Mouse (Mus musculus): Measurements from ENCODE around the gene Efhc1.
"Not testable (repeated sequence)": the region's sequence is repeated elsewhere in the genome, so short reads cannot be mapped to it uniquely, and the experiment has no call there.

Gene Efhc1

GRCm38 (mm10) chr1:20951300-20951763, at the start of gene Efhc1:
Gene Efhc1 (plus strand): TSS chr1:20951626.
- peak; percentile 76 for DNase-seq (ENCODE audit: low read depth, low spot score)

GRCm38 (mm10) chr1:20905501-20906127, 45.8 kb upstream of the Efhc1 start:
- DNase-seq (ENCODE audit: low read depth, low spot score), result no peak

- no peak for DNase-seq (ENCODE audit: low read depth, low spot score)
Measured at GRCm38 (mm10) chr1:20906128-20906515, 45.3 kb upstream of the Efhc1 start.

DNA sequence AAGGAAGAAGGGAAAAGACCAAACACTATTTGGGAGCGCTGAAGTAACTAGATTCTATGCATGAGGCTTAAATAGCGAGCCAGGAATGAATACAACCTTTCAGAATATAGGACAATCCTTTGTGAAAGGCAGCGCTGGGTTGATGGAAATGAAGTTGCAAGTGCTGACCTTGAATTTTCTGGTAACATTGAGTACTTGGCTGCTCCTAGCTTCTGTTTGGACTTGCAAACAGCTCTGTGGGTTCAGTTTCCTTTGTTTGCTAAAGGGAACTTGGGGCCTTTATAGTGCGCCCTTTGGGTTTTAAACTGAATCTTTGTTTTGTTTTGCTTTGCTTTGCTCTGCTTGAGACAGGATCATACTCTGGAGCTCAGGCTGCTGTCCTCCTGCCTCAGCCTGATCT, 42.9 kb upstream of the Efhc1 start:
- DNase-seq (ENCODE audit: low read depth, low spot score), result no peak

GRCm38 (mm10) chr1:20912115-20912514, 39.3 kb upstream of the Efhc1 start:
- no peak for DNase-seq (ENCODE audit: low read depth, low spot score)

GRCm38 (mm10) chr1:20912527-20913171, 38.8 kb upstream of the Efhc1 start:
- DNase-seq (ENCODE audit: low read depth, low spot score), result no peak

DNA sequence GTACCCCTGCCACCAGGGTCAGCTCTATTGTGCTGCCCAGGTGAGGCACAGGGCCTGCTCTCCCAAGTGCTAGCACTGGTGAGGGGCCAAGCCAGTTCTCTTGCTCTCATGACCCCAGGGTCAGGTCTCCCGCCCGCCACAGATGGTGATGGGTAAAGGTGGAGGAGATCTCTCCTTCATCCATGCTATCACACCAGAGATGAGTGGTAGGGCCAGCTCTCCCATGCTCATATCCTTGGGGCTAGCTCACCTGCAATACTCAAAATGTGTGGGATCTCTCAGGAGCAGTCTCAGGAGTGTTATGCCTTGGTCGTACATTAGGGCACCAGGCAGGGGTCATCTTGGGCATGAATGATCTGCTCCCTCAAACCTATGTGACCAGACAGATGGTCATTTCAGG, 36.7 kb upstream of the Efhc1 start:
- no peak for DNase-seq (ENCODE audit: low read depth, low spot score)

GRCm38 (mm10) chr1:20915608-20916007, 35.8 kb upstream of the Efhc1 start:
- DNase-seq (ENCODE audit: low read depth, low spot score), result no peak

DNA sequence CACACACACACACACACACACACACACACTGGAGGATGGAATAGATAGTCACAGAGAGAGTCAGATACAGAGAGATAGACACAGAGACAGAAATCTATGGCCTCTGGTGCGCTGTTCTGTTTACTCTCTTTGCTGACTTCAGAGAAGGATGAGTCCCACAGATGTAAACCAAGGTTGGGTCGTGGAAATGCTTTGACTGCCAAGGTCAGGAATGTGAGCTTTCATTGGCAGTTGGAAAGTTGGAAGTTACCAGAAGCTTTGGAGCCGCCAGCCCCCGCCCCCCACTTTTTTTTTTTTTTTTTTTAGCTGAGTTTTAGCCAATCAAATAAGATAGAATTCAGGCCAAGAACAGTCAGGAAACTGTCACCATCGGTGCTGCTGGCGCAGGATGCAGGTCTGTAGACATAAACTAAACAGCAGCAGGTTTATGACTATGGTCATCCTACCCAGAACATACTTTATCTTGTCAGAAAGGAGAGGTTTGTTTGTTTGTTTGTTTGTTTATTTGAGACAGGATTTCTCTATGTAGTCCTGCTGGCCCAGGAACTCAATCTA, 33.9 kb upstream of the Efhc1 start:
- no peak for DNase-seq (ENCODE audit: low read depth, low spot score)

DNA sequence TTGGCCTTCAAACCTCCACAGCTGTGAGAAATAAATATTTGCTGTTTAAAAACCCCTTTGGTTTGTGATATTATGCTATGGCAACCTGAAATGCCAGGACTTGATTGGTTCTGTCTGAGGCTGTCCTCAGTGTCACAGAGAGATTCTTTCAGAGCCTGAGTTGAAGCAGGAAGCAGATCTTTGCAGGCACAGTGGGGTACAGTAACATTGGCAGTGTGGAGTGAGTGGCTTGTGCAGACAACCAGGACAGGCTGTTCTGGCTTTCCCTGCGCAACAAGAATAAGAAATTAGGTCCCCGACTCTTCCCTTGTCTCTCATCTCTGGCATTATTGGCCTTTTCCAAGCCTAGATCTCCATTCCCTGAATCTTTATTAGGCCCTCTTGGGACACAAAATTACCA, 31.7 kb upstream of the Efhc1 start:
- no peak for DNase-seq (ENCODE audit: low read depth, low spot score)

DNA sequence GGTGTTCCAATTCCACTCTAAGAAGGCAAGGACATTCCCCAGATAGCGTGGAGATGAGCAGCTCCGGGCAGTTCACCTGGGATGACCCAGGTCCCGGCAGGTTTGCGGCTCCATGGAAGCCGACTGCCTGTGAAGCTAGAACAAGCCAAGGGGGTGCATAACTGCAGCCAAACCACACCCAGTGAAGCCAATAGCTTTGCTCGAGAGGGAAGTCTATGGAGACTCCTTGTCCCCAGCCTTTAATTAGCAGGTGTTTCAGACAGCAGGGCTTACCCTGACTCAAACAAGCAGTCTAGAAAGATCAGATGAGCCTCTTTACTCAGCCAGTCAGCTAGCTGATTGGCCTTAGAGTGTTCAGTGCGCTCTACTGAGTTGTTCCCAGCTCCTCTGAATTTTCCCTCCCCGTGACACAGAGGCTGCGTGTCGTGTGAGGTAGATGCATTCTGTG, 30.3 kb upstream of the Efhc1 start:
- DNase-seq (ENCODE audit: low read depth, low spot score), result no peak

DNA sequence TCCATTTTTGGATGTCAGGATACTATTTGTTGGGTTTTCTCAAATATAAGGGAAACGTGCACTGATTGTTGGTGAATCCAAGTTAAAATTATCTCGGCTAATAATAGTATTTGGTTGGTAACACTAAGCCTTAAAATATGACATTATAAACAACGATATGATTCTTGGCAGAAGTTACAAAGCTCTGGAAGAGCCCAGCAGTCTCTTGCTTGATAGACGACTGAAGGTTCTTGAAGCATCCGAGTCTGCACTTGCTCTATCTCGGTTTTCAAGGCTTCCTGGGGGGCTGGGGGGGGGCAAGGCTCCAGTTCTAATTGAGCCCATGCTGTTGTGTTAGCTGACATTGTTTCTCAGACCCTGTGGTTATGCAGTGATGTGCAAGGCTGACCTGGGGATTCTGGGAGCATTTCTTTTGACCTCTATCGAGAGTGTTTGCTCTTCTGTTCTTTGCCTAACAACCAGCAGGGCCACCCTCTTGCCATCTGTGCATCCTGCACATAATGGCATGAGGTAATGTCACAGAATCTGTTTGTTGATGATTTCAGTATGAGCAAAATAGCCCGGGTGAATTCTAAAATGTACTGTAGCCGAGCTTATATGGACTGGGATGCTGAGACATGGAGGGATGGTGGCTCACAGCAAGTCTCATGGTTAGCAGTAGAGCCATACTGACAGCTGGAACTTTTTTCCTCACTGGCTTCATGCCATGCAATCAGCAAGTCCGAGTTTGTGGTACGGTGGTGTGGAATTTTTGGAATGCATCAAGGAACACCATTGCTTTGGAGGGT, 28.6 kb upstream of the Efhc1 start:
- DNase-seq (ENCODE audit: low read depth, low spot score), result no peak

- not testable (repeated sequence) for DNase-seq (ENCODE audit: low read depth, low spot score)
Measured at GRCm38 (mm10) chr1:20925324-20925723, 26.1 kb upstream of the Efhc1 start.

GRCm38 (mm10) chr1:20925926-20926325, 25.5 kb upstream of the Efhc1 start:
- no peak for DNase-seq (ENCODE audit: low read depth, low spot score)

- no peak for DNase-seq (ENCODE audit: low read depth, low spot score)
Measured at GRCm38 (mm10) chr1:20926376-20926775, 25.1 kb upstream of the Efhc1 start.

DNA sequence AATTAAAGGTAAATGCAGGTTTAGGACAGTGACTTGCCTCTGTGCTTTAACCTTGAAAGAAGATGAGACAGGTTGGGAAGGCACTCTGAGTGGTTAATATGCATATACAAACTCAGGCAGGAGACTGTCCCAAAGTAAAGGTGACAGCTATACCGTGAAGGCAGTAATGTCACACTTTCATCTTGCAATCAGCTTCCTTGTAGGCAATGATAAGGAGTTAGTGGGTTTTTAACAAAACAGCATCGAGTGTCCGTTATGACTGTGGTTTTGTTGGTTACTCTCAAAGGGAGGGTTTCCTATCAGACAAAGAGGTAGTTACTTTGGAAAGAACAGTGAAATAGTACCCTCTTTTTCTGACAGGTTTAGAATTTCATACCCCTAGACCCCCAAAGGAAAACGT, 22.9 kb upstream of the Efhc1 start:
- no peak for DNase-seq (ENCODE audit: low read depth, low spot score)

GRCm38 (mm10) chr1:20933457-20933856, 18.0 kb upstream of the Efhc1 start:
- no peak for DNase-seq (ENCODE audit: low read depth, low spot score)

DNA sequence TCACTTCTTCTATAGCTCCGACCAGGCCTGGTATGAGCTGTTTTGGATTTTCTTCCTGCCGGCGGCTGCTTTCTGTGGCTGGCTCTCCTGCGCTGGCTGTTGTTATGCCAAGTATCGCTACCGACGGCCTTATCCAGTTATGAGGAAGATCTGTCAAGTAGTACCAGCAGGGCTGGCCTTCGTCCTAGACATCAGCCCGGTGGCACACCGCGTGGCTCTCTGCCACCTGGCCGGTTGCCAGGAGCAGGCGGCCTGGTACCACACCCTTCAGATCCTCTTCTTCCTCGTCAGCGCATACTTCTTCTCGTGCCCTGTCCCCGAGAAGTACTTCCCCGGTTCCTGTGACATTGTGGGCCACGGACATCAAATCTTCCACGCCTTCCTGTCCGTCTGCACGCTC, 16.3 kb upstream of the Efhc1 start:
- DNase-seq (ENCODE audit: low read depth, low spot score), result no peak

- peak; percentile 49 for DNase-seq (ENCODE audit: low read depth, low spot score)
Measured at GRCm38 (mm10) chr1:20939046-20939445, 12.4 kb upstream of the Efhc1 start.

DNA sequence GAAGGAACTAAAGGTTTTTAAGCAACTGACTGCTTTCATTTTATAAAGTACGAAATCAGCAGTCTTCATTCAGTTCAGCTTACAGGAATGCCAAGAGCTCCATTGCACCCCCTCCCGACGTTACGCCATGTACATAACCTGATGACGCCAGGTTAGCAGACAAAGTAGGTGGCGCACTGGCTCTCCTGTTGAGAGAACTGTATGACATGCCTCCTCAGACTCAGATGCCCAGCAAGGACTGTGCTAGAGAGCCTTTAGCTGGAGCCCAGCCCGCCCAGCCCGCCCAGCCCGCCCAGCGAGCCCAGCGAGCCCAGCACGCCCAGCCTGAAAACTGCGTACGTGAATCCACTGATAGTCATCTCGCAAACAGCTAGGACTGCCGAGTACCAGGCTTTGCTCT, 11.3 kb upstream of the Efhc1 start:
- no peak for DNase-seq (ENCODE audit: low read depth, low spot score)

DNA sequence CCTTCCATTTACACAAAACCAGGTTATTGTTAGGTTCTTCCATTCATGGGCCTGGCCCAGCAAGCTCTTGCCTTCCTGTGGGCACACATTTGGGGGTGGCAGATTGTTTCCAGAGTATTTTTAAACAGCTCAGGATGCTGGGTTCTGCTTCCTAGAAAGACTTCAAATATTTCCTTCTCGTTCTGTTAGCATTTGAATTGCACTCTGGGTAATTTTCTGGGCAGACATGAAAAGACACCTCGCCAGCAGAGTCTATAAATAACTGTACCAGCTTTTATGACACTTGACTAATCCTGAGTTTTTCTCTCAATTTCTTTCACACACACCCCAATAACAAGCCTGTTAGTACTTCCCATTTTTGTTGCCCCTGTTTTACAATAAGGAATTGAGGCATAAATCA, 10.1 kb upstream of the Efhc1 start:
- no peak for DNase-seq (ENCODE audit: low read depth, low spot score)

DNA sequence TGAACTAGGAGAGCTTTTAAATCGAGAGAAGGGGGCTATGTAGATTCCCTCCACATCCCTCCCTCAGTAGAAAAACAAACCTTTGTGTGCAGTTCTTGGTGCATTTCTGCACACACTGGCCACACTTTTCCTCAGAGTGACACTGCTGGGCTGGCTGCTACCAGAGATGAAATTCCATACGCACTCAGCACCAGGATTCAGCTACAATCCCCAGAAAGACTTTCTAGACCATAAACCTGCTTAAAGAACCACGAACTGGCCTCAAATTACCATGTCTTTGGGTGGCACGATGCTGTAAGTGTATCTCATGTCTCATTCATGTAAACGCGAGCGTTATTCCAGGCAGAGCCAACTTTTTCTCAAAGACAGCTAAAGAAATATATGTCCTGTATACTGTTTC, 9.6 kb upstream of the Efhc1 start:
- DNase-seq (ENCODE audit: low read depth, low spot score), result no peak

Data from retina, postnatal 7 days (tissue).